Mouse (Mus musculus): ENCODE data around the gene Hmgcs2. TPM values are rescaled to one million over a fixed set of nuclear protein-coding genes. Genes with fewer than 3 reads are reported as not detected.

The Hmgcs2 gene
- polyA plus RNA-seq, 1 experiment from 2014 or later, result 22.9 TPM

DNA sequence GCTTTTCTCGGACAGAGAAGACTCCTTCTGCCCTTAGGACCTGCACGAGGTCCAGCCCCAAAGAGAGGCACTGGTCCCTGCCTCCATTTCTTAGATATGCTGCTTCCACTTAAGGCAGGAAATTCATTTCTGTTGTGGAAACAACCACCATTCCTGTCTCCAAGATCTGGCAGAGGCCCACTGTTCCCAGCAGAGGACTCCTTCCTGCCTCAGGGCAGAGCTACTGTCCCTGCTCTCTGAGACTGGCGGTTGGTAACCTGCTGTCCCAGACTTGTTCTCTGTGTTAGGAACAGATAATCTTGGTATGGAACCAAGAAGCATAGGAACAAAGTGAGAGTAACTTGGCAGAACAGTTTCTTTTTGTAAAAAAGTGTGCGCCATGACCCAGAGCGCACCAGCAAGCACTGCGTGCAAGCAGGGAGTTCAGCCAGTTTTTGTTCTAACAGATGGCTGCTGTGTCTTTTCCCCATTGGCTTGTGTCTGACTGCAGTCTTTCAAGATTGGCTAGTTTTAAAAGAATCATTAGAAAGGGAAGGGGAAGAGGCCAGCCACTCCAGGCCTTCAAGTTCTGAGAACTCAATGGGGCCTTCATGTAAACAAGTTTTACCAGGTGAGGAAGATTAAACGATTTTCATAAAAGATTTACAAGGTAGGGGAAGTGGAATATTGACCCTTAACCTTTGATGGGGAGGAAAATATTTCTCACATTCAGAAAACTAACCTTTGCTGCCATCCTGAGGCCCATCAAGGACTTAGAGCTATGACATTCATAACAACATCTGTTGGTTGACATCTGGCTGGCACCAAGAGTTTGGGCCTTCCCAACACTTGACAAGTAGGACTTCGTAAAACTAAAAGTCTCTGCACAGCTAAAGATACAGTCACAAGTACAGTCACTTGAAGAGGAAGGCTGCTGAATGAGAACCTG lies 25.3 kb upstream of the Hmgcs2 start:
- no peak overlapping the region for H3K27ac ChIP-seq
- no peaks in the 10 kb centered on the region for H3K9me3 ChIP-seq
- no peak overlapping the region for H3K4me3 ChIP-seq
- no peak for ATAC-seq (replicated peaks)
- 88% methylated on average over 8 of the region's 8 CpGs for WGBS
- H3K36me3 ChIP-seq (replicated peaks), result no peaks in the 10 kb centered on the region
- H3K4me2 ChIP-seq, result no peak overlapping the region
- no peaks in the 10 kb centered on the region for H3K4me1 ChIP-seq
- H3K27me3 ChIP-seq (replicated peaks), result no peaks in the 10 kb centered on the region
- H3K9ac ChIP-seq, result no peak overlapping the region

DNA sequence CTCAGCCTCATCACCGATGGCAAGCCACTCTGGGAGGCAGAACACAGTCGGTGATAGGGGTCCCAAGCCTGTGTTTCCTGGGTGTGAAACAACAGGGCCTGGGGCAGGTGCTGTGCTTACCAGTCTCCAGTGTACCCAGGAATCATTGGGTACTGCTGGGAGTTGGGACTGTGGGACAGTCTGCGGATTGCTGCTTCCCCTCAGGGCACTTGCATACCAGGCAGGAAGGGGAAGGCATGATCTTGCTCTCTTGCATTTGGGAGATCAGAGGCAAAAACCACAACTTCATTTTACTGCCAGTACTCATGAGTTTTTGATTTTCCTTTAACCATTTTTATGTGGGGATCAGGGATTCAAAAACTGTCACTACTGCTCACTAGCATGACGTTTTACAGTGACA lies 21.5 kb upstream of the Hmgcs2 start:
- no peaks in the 10 kb centered on the region for H3K36me3 ChIP-seq (replicated peaks)
- no peaks in the 10 kb centered on the region for H3K4me1 ChIP-seq
- H3K27ac ChIP-seq, result no peak overlapping the region
- H3K4me3 ChIP-seq, result no peak overlapping the region
- H3K27me3 ChIP-seq (replicated peaks), result no peaks in the 10 kb centered on the region
- ATAC-seq (replicated peaks), result no peak
- H3K9me3 ChIP-seq, result no peaks in the 10 kb centered on the region
- no peak overlapping the region for H3K9ac ChIP-seq
- no peak overlapping the region for H3K4me2 ChIP-seq
- WGBS, result 87% methylated on average over 4 of the region's 4 CpGs

DNA sequence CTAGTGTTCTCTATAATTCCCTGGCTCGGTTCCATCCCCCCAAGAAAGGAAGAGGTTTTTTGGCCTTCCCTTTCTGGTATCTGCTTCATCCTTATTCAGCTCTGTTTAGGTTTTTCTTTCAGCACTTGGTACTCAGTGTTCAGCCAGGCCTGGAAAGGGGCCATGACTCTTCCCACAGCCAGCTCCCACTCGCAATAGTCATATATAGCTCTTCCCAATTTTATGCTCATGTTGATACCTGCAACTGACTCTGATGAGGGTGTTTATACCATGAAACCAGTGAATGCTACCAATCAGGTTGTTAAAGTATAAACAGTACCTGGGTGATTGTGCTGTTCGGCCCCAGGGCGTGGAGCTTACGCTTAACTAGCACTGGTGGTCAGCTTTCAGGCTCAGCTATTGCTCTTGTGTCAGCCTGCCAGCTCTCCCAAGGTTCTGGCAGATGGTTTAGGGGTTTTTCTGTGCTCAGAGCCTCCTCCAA lies 20.9 kb upstream of the Hmgcs2 start:
- Histone ChIP-seq H3K36me3 (replicated peaks) (no peaks in the 10 kb centered on the region), H3K9me3 (no peaks in the 10 kb centered on the region), H3K27ac (no peak overlapping the region), H3K4me1 (no peaks in the 10 kb centered on the region), H3K27me3 (replicated peaks) (no peaks in the 10 kb centered on the region), H3K4me2 (no peak overlapping the region), H3K4me3 (no peak overlapping the region), H3K9ac (no peak overlapping the region)
- 89% methylated on average over 5 of the region's 5 CpGs for WGBS
- no peak for ATAC-seq (replicated peaks)

DNA sequence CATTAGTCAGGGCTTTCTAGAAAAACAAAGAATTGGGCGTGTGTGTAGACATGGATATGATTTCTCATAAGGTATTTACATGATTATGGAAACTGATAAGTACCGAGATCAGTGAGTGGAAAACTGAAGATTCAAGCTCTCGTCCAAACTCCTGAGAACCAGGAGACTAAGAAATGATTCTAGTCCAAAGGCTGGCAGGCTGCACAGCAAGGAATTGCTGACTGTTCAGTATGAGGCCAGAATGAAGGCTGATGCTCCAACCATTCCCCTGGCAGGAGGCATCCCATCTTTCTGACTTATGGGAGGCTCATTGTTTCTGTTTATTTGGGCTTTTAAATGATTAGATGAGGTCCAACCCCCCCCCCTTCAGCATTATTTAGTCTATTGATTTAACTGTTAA lies 19.7 kb upstream of the Hmgcs2 start:
- Histone ChIP-seq H3K36me3 (replicated peaks) (no peaks in the 10 kb centered on the region), H3K4me2 (no peak overlapping the region), H3K4me3 (no peak overlapping the region), H3K27ac (no peak overlapping the region), H3K4me1 (no peaks in the 10 kb centered on the region), H3K27me3 (replicated peaks) (no peaks in the 10 kb centered on the region), H3K9ac (no peak overlapping the region), H3K9me3 (no peaks in the 10 kb centered on the region)
- ATAC-seq (replicated peaks), result no peak
- WGBS, result 86% methylated on average over 3 of the region's 3 CpGs

GRCm38 (mm10) chr3:98261415-98261814 lies 18.8 kb upstream of the Hmgcs2 start:
- Histone ChIP-seq H3K27me3 (replicated peaks) (no peaks in the 10 kb centered on the region), H3K36me3 (replicated peaks) (no peaks in the 10 kb centered on the region), H3K4me2 (no peak overlapping the region), H3K9ac (no peak overlapping the region), H3K4me1 (no peaks in the 10 kb centered on the region), H3K4me3 (no peak overlapping the region), H3K9me3 (no peaks in the 10 kb centered on the region), H3K27ac (no peak overlapping the region)
- ATAC-seq (replicated peaks), result no peak
- 94% methylated on average over 4 of the region's 4 CpGs for WGBS

- peaks cover 4% of the 10 kb centered on the region; the same call in 1 of the 2 replicates for H3K4me1 ChIP-seq
- no peaks in the 10 kb centered on the region for H3K27me3 ChIP-seq (replicated peaks)
- H3K4me2 ChIP-seq, result no peak overlapping the region
- 94% methylated on average over 2 of the region's 2 CpGs for WGBS
- no peak overlapping the region for H3K9ac ChIP-seq
- H3K9me3 ChIP-seq, result no peaks in the 10 kb centered on the region
- ATAC-seq (replicated peaks), result no peak
- H3K27ac ChIP-seq, result no peak overlapping the region
- H3K4me3 ChIP-seq, result no peak overlapping the region
- H3K36me3 ChIP-seq (replicated peaks), result no peaks in the 10 kb centered on the region
Measured at GRCm38 (mm10) chr3:98262133-98262532, 18.1 kb upstream of the Hmgcs2 start.

- no peaks in the 10 kb centered on the region for H3K9me3 ChIP-seq
- ATAC-seq (replicated peaks), result peak; percentile 58
- H3K36me3 ChIP-seq (replicated peaks), result no peaks in the 10 kb centered on the region
- WGBS, result 8% methylated on average over 6 of the region's 6 CpGs
- peaks cover 9% of the 10 kb centered on the region; the same call in 1 of the 2 replicates for H3K4me1 ChIP-seq
- H3K4me2 ChIP-seq, result no peak overlapping the region
- H3K4me3 ChIP-seq, result no peak overlapping the region
- H3K27me3 ChIP-seq (replicated peaks), result no peaks in the 10 kb centered on the region
- H3K9ac ChIP-seq, result no peak overlapping the region
- H3K27ac ChIP-seq, result no peak overlapping the region
Measured at GRCm38 (mm10) chr3:98267249-98267651, 13.0 kb upstream of the Hmgcs2 start.

DNA sequence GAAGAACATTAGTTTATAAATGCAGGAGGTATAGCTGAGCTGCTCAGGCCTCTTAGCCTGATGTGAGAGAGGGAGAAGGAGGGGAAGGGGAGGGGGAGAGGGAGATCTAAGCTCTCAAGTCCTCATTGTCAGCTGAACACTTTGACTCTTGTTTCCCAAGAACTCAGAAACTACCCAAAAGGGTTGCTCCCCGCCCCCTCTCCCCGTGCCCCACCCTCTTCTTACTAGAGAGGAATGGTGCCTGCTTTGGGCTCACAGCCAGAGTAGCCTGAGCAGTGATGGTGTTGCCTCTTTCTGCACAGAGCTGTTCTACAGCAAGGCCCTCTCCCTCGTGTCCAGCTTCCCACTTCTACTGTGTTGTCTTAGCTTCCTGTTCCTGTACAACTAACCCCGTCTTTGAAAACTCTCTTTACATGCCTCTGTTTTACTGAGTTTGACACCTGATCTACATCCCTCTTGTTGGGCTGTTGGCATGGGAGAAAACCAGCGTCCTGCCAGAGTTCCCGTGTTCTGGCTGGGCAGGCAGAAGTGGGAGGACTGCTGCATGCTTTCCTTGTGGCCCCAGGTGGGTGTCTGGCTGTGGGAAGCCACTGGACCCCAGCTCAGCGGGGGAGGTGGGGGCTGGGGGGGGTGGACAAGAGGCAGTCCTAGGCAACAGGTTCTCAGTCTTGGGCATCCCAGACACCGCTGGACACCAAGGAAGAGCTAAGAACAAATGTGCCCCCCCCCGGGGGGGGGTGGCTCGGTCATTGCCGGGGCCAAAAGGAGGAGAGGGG lies 6.4 kb upstream of the Hmgcs2 start:
- Histone ChIP-seq H3K9me3 (no peaks in the 10 kb centered on the region), H3K4me1 (no peaks in the 10 kb centered on the region), H3K36me3 (replicated peaks) (no peaks in the 10 kb centered on the region), H3K9ac (no peak overlapping the region), H3K27ac (no peak overlapping the region), H3K27me3 (replicated peaks) (no peaks in the 10 kb centered on the region), H3K4me3 (no peak overlapping the region), H3K4me2 (no peak overlapping the region)
- WGBS, result 59% methylated on average over 11 of the region's 11 CpGs
- ATAC-seq (replicated peaks), result no peak

- 84% methylated on average over 4 of the region's 4 CpGs for WGBS
- Histone ChIP-seq H3K4me3 (no peak overlapping the region), H3K36me3 (replicated peaks) (no peaks in the 10 kb centered on the region), H3K27me3 (replicated peaks) (no peaks in the 10 kb centered on the region), H3K27ac (no peak overlapping the region), H3K4me2 (no peak overlapping the region), H3K9ac (no peak overlapping the region), H3K4me1 (no peaks in the 10 kb centered on the region), H3K9me3 (no peaks in the 10 kb centered on the region)
- no peak for ATAC-seq (replicated peaks)
Measured at GRCm38 (mm10) chr3:98279682-98280081, 553 bp upstream of the Hmgcs2 start.

DNA sequence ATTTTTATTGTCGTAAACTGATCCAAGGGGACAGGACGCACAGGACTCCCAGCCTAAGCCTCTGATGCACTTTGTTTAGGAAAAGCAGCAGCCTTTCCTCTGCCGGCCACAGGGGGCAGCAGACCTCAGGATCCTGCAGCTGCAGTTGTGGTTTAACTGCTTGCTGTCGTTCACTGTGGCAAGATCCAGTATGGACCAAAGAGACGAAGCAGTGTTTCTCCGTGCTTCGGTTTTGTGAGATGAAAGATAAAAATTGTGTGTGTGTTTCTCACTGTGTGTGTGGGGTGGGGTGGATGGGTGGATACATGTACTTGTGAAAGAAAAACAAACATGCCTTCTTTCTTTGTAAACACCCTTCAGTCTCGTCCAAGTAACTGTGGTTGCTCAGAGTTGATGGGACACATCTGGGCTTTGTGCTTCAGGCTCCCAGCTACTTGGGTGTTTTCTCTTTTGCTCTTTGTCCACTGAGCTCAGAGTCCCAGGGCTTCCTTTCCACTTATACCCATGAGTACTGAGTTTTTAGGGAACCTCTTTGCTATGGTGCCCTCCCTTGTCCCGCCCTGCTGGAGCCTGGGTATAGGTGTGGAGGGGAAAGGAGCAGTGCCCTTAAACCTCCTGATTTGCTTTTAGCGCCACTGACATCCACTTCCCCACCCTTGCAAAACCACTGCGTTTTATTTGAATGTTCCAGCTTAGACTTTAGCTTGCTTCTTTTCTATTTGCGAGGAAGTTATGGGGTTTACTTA lies 871 bp downstream of the Hmgcs2 start:
- no peak overlapping the region for H3K27ac ChIP-seq
- no peaks in the 10 kb centered on the region for H3K27me3 ChIP-seq (replicated peaks)
- peak; percentile 92 for ATAC-seq (replicated peaks)
- 45% methylated on average over 12 of the region's 12 CpGs for WGBS
- H3K4me2 ChIP-seq, result 0 out of 2 replicates have a peak overlapping the region, but pooled peaks have one; percentile 12
- no peaks in the 10 kb centered on the region for H3K36me3 ChIP-seq (replicated peaks)
- H3K9me3 ChIP-seq, result no peaks in the 10 kb centered on the region
- H3K4me1 ChIP-seq, result no peaks in the 10 kb centered on the region
- no peak overlapping the region for H3K9ac ChIP-seq
- no peak overlapping the region for H3K4me3 ChIP-seq

GRCm38 (mm10) chr3:98282422-98282821 lies 2.2 kb downstream of the Hmgcs2 start:
- Histone ChIP-seq H3K4me3 (no peak overlapping the region), H3K36me3 (replicated peaks) (no peaks in the 10 kb centered on the region), H3K4me1 (no peaks in the 10 kb centered on the region), H3K9me3 (no peaks in the 10 kb centered on the region), H3K27me3 (replicated peaks) (no peaks in the 10 kb centered on the region), H3K27ac (no peak overlapping the region), H3K9ac (no peak overlapping the region), H3K4me2 (no peak overlapping the region)
- WGBS, result 94% methylated on average over 8 of the region's 8 CpGs
- no peak for ATAC-seq (replicated peaks)

GRCm38 (mm10) chr3:98283205-98283604 lies 3.0 kb downstream of the Hmgcs2 start:
- ATAC-seq (replicated peaks), result no peak
- H3K36me3 ChIP-seq (replicated peaks), result no peaks in the 10 kb centered on the region
- H3K4me3 ChIP-seq, result no peak overlapping the region
- no peak overlapping the region for H3K27ac ChIP-seq
- no peaks in the 10 kb centered on the region for H3K27me3 ChIP-seq (replicated peaks)
- H3K4me2 ChIP-seq, result no peak overlapping the region
- WGBS, result 91% methylated on average over 5 of the region's 5 CpGs
- H3K4me1 ChIP-seq, result no peaks in the 10 kb centered on the region
- no peaks in the 10 kb centered on the region for H3K9me3 ChIP-seq
- no peak overlapping the region for H3K9ac ChIP-seq
